Mouse (Mus musculus) heart, postnatal 0 days (tissue): Measurements from ENCODE around the gene Sqor.

Source experiments
- CTCF ChIP-seq: IDR thresholded peaks from 2 replicates; pipeline ENCODE4 v1.5.1; 2016; ENCODE audit warnings: antibody characterized with exemption, control low read depth, low read depth
- EP300 ChIP-seq: IDR thresholded peaks from 2 replicates; pipeline ENCODE4 v1.6.1; 2016; ENCODE audit warnings: antibody characterized with exemption, low read depth

- no peak for TF ChIP-seq CTCF
- no peak for TF ChIP-seq EP300
Measured at GRCm38 (mm10) chr2:122784701-122785100, 19.7 kb downstream of the Sqor start.
